Mouse (Mus musculus) induced T-regulatory cell, adult 2 months (primary cell): Measurements from ENCODE around the gene Lysmd4.

ENCODE experiments used
- DNase-seq: peaks from one replicate; pipeline ENCODE4 v3.0.0-alpha.2; 2012; ENCODE audit warnings: low read depth

The Lysmd4 gene

GRCm38 (mm10) chr7:67222220-67222862, at the start of gene Lysmd4:
Gene Lysmd4, plus strand, starts transcription at chr7:67222544.
- DNase-seq = peak; percentile 96

GRCm38 (mm10) chr7:67173522-67174195, 48.7 kb upstream of the Lysmd4 start:
- DNase-seq = no peak

- no peak for DNase-seq
Observed at GRCm38 (mm10) chr7:67183786-67184185, 38.6 kb upstream of the Lysmd4 start.

- DNase-seq = peak; percentile 57
Observed at GRCm38 (mm10) chr7:67199412-67199811, 22.9 kb upstream of the Lysmd4 start.

GRCm38 (mm10) chr7:67203625-67204024, 18.7 kb upstream of the Lysmd4 start:
- no peak for DNase-seq

GRCm38 (mm10) chr7:67205734-67206425, 16.5 kb upstream of the Lysmd4 start:
- no peak for DNase-seq

- DNase-seq = no peak
Observed at GRCm38 (mm10) chr7:67206496-67206895, 15.8 kb upstream of the Lysmd4 start.

GRCm38 (mm10) chr7:67207701-67208100, 14.6 kb upstream of the Lysmd4 start:
- no peak for DNase-seq

GRCm38 (mm10) chr7:67208317-67208716, 14.0 kb upstream of the Lysmd4 start:
- no peak for DNase-seq

GRCm38 (mm10) chr7:67210004-67210833, 12.1 kb upstream of the Lysmd4 start:
- no peak for DNase-seq

- no peak for DNase-seq
Observed at GRCm38 (mm10) chr7:67211341-67211740, 11.0 kb upstream of the Lysmd4 start.

GRCm38 (mm10) chr7:67211971-67212370, 10.4 kb upstream of the Lysmd4 start:
- DNase-seq = no peak

GRCm38 (mm10) chr7:67213589-67213988, 8.8 kb upstream of the Lysmd4 start:
- DNase-seq = no peak

- no peak for DNase-seq
Observed at GRCm38 (mm10) chr7:67216351-67216750, 6.0 kb upstream of the Lysmd4 start.

GRCm38 (mm10) chr7:67217025-67217424, 5.3 kb upstream of the Lysmd4 start:
- peak; percentile 82 for DNase-seq

- DNase-seq = no peak
Observed at GRCm38 (mm10) chr7:67225943-67226625, 3.7 kb downstream of the Lysmd4 start.

GRCm38 (mm10) chr7:67227538-67227937, 5.2 kb downstream of the Lysmd4 start:
- no peak for DNase-seq

GRCm38 (mm10) chr7:67228390-67228789, 6.0 kb downstream of the Lysmd4 start:
- DNase-seq = no peak

GRCm38 (mm10) chr7:67228891-67229602, 6.7 kb downstream of the Lysmd4 start:
- peak; percentile 60 for DNase-seq

- DNase-seq = no peak
Observed at GRCm38 (mm10) chr7:67229701-67230100, 7.4 kb downstream of the Lysmd4 start.

- DNase-seq = no peak
Observed at GRCm38 (mm10) chr7:67230221-67230620, 7.9 kb downstream of the Lysmd4 start.
